Mouse (Mus musculus) gastrocnemius, postnatal 10 days (tissue): ENCODE data around the gene Cda. TPM values are rescaled to one million over a fixed set of nuclear protein-coding genes. Genes with fewer than 3 reads are reported as not detected.

Experiments
- DNase-seq: peaks from one replicate; pipeline ENCODE4 v3.0.0; 2021; ENCODE audit warnings: mixed read lengths
- long read RNA-seq, 2 experiments: library from polyadenylated mRNA; stranded (forward); transcript quantifications; one replicate each; pipeline ENCODE4 v2.0.0; 2021
- total RNA-seq, 2 experiments: library from RNA; stranded (reverse); gene quantifications; 2 replicates each; pipeline ENCODE4 v1.2.3; 2021

Cda gene
- 1 to 10 TPM; 2.5 to 2.8 TPM for total RNA-seq
- long read RNA-seq, experiment 1, partial matches to known transcripts, result 0 of 1 reads
- long read RNA-seq, experiment 1, other reads (novel, unspliced or antisense), result 0 of 1 reads
- long read RNA-seq, experiment 2, result 0 reads

DNA sequence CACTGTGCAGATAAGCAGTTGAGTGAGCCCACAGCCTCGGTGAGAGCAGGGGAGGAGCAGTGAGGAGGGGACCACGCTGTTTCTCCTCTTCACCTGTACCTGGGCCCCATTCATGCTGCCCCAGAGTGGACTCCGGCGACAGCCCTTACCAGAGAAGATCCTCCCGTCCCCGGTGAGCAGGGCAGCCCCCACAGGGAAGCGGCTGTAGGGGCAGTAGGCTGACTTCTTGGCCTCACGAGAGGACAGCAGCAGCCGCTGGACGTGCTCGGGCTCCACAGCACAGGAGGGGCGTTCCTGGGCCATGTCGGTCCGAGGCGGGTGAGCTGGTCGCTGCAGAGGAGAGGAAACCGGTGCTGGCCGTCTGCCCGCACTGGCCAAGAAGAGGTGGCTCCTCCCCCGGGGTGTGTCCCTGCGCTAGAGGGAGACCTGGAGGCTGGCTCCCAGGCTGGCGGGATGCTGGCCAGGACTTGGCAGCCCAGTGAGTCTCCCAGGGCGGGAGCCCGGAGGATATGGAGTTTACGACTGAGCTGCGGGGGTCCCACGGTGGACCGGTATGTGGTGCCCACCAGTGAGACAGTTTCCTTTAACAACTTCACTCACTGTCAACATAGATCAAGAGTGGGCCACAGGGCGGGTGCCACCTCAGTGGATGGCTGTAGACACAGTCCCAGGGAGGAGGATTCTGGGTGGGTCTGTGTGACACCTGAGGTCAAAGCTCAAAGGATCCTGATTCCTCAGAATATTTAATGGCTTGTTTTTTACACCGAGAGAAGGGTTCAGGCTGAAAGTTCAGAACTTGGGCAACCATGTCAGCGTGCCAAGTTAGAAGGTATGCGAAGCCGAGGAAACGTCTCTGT is at the start of gene Cda:
TSS of gene Cda (minus strand) at position 352 of the 857 bp plus-strand sequence.
- DNase-seq, result peak; percentile 77

DNA sequence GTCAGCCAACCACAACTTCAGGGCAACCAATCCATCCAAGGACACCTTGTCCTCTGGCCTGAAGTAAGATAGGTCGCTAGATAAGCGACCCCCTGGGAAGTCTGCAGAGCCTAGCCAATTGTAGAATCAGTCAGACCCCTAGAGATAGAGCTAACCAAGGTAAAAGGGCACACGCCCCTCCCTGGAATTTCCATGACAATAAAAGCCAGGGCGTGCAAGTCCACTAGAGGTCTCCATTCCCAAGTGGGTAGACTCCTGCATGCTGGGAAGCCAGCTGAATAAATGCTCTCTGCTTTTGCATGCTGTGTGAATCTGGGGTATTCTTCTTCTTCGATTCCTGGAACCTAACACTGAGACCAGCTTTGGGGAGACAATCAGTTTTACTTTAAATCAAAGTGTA is 48.6 kb upstream of the Cda start:
- DNase-seq, result no peak

DNA sequence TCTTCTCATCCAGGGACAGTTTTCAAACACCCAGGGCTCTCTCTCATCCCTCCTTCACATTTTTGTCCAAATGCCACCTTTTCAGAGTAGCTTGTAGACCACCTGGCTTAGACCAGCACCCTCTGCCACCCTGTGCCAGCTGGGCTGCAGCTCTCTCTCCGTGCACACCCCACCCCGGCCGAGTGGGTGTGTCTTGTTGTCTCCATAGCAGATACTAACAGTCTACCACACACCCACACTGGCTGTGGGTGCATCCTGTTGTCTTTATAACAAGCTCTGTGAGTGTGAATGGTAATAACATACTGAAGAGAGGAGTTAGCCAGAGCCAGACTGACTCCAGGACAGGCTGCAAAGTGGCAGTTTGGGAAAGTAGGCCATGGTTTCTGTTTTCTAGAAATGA is 48.2 kb upstream of the Cda start:
- DNase-seq, result no peak

- no peak for DNase-seq
Measured at GRCm38 (mm10) chr4:138414725-138415124, 46.9 kb upstream of the Cda start.

DNA sequence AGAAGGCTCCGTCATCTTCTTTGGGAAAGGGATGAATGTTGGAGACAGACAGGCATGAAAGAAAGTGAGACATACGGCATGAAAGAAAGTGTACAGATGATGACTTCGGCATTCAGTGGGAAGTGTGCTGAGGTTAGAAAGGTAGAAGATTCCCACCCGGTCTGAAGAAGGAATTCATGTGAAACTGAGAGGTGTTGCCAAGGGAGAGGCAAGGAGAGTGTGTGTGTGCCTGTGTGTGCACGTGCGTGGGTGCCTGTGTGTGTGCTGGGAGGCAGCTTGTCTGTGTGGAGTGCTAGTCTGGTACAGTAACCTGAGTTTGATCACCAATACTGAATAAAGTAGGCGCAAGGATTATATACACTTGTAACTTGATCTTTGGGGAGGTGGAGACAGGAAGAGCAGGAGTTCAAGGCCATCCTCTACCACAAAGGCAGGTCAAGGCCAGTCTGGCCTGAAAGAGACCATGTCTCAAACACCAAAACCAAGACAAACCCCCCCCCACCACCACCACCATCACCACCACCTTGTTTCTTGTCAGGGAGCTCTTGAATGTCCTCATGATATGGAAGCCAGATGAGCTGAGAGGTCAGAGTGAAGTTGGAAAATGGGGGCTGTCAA is 43.8 kb upstream of the Cda start:
- no peak for DNase-seq

DNA sequence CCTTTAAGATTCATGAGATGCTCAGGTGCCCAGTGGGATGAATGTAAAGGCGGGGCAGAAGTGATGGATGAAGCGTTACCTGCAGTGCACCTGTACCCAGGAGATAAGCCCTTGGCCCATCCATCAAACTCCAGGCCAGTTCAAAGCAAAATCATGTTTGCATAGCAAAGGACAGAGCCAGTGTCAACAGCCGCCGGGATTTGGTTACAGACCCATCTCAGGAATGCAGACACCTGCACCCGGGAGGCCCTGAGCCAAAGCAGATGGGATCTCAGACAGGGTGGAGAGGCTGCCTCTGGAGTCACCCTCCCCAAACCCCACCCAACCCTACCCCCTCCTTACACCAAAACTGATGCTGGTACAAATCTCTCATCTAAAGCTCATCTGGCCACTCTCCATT is 43.2 kb upstream of the Cda start:
- DNase-seq, result no peak

DNA sequence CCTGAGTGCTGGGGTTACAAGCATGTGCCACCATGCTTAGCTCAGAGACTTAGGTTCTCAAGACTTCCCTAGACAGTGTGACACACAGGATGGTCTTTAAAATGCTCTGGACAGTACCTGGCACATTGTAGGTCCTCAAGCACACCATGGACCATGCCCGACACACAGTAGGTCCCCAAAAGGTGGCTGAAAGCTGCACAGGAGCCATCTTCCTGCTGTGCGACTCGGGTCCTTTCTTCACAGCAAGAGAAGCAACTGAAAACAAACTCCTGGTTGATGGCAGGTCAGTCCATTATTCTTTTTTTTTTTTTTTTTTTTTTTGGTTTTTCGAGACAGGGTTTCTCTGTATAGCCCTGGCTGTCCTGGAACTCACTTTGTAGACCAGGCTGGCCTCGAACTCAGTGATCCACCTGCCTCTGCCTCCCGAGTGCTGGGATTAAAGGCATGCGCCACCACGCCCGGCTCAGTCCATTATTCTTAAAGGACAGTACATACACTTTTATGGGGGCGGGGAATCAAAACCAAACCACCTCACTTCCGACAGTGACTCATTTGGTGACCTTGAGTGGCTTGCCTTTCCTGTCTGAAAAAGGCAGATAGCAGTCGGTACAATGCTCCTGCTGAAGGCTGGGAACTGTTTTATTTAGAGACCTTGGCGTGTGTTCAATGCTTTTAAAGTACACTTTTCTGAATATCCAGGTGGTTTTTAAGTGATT is 39.8 kb upstream of the Cda start:
- DNase-seq, result no peak

- DNase-seq, result peak; percentile 43
Measured at GRCm38 (mm10) chr4:138404806-138405205, 37.0 kb upstream of the Cda start.

DNA sequence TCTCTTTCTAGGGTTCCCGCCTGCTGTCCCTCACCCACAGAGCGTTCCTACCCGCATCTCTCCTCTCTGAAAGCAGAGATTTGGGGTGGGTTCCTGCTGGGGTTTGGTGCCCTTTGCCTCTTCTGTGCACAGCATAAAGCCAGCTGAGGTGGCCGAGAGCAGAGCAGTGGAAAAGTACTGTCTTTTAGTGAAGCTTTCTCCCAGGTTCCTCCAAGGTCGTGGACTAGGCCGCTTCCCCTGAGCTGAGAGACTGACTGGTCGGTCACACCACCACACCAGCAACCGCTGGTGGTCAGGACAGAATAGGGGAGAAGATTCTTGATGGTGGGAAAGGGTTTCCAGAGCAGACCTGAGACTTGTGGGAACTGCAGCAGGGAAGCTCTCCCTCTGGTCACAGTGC is 28.9 kb upstream of the Cda start:
- DNase-seq, result no peak

- peak; percentile 27 for DNase-seq
Measured at GRCm38 (mm10) chr4:138395971-138396645, 28.3 kb upstream of the Cda start, which contains the start of gene Fam43b. Gene Fam43b (minus strand): TSS chr4:138396528.

DNA sequence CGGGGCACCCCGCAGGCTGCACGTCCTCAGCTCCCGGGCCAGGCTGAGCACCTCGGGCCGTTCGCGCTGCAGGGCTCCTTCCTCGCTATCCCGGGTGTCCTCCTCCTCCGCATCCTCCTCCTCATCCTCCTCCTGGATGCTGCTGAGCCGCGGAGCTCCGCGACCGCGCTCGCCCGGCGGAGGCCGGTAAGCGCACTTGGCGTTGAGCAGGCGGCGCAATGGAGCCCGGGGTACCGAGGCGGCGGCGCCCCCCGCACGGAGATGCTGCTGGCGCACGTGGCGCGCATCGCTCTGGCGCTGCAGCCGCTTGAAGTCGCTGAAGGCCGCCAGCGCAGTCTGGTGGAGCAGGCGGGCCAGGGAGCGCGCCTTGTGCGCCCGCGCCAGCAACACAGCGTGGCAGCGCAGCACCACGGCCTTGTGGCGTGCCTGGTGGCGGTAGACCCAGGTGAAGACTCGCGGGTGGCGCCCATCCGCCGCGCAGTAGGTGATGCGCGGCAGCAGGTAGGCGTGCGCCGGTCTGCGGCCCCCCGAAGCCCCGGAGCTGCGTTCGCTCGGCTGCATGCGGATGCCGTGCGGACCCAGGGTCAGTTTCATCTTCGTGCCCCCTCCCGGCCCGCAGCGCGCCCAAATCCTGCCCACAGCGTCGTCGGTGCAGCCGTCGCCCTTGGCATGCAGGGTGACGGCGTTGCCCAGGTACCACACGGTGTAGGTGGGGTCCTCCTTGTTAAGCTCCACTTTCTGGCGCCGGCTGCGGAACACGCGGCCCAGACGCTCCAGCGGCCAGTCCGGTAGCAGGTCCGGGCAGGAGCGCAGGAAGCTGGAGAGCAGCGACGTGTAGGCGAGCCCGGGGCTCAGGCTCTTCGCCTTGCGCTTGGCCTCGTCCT is 27.5 kb upstream of the Cda start:
- no peak for DNase-seq

- DNase-seq, result no peak
Measured at GRCm38 (mm10) chr4:138393703-138394102, 25.9 kb upstream of the Cda start.

DNA sequence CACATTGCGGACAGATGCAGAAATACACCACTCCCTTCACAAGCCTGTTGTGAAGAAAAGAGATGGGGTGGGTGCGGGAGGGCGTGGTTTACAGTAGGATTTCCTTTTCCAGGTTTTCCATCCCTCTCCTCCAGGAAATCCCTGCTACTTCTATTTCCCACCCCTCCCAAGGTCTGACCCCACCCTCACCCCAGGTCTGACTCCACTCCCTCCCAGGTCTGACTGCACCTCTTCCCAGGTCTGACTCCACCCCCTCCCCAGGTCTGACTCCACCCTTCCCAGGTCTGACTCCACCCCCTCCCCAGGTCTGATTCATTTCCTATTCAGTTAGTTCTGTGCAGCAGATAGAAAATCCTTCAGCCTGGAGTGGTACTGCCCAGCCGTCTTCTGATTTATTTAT is 16.0 kb upstream of the Cda start:
- DNase-seq, result no peak

DNA sequence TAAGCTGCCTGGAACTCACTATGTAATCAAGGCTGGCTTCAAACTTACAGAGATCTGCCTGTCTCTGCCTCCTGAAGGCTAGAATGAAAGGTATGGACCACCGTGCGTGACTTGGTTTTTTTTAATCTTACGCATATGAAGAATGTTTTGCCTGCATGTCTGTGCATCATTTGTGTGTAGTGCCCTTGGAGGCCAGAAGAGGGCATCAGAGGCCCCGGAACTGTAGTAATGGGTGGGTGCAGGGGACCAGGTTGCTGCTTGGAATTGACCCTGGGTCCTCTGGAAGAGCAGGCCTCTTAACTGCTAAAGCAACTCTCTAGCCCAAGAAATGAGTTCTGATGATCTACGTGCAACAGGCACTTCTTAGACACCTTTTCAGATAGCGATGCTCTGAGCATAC is 14.7 kb upstream of the Cda start:
- DNase-seq, result no peak

DNA sequence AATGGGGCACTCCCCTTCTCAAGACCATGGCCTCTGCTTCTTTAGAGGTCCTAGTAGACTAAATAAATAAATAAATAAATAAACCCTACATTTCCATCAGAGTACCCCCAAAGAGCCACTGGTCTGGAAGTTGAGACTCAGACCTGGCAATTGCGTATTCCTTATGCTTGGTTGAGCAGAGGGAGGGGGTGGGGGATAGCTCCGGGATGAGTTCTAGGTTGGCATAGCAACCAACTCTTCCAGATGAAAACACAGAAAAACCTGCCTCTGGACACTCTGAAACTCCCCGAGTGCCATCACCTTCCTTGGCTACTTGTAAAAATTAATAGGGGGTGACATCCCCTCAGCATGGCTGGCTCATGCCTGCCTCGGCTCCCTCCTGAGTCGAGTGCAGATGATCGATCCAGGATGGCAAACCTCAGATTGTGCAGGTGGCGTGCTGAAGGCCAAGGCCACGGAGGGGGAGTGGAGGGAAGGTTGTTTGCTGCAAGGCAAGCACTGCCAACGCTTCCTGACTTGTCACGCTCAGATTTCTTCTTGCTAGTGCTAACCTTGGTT is 12.4 kb upstream of the Cda start:
- DNase-seq, result no peak

GRCm38 (mm10) chr4:138379091-138379840 is 11.5 kb upstream of the Cda start:
- peak; percentile 69 for DNase-seq

- no peak for DNase-seq
Measured at GRCm38 (mm10) chr4:138377526-138377925, 9.7 kb upstream of the Cda start.

- no peak for DNase-seq
Measured at GRCm38 (mm10) chr4:138375117-138375516, 7.3 kb upstream of the Cda start.

DNA sequence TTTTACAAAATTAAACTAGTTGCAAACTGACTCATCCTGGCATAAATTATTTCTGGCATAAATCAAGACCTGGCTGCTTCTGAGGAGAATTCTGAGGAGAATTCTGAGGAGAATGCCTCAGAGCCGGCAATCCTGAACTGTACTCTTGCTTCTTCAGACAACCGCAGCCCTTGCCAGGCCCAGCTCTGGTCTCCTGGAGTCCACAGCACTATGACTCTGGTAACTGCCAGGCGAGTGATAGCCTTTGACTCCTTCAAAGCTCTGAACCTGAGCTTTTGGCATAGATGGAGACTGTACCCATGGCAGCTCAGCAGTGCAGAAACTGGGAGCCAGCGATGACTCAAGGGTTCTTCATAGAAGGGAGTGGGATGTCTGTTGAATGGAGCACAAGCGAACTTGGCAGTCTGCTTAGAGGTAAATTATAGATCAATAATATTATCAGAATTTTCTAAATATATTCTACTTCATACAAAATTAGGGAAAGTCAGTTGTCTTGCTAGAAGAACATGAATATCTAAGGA is 3.3 kb upstream of the Cda start:
- DNase-seq, result no peak
